Mouse (Mus musculus) right cerebral cortex, postnatal 36 days (tissue): ENCODE measurements around the gene Thap4.

Source experiments
- DNase-seq, 2 experiments: peaks; one replicate each; pipeline ENCODE4 v3.0.0; 2022; ENCODE audit warnings: low spot score in 2 of 2, mixed read lengths in 1 of 2

Thap4 gene

DNA sequence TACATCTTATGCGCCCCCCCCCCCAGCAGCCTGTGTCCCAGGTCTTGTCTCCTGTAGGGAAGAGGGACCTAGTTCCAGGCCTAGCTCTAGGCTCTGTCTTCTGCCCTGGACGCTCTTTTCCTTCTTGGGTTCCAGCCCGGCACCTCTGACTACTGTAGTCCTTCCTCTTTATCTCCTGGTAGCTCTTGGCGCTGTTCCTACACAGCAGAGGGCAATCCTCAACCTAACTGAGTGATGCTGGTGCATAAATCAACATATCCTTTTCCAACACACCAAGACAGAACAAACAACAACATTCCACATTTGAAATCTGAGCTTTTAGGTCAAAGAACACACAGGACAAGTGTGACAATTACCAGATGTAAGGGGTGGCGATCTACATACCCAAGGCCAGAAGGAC lies 8.5 kb downstream of the Thap4 start:
- no peak for DNase-seq

DNA sequence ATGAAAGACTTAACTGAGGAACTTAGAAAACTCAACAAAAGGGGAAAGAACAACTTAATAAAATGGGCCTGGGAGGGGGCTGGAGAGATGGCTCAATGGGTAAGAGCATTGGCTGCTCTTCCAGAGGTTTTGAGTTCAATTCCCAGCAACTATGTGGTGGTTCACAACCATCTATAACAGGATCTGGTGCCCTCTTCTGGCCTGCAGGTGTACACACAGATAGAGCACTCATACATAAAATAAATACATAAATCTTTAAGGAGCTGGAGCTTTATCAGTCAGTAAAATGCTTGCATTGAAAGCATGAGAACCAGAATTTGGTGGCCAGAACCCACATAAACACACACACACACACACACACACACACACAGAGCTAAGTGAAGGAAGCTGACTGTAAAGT lies 11.8 kb downstream of the Thap4 start:
- DNase-seq, result no peak

DNA sequence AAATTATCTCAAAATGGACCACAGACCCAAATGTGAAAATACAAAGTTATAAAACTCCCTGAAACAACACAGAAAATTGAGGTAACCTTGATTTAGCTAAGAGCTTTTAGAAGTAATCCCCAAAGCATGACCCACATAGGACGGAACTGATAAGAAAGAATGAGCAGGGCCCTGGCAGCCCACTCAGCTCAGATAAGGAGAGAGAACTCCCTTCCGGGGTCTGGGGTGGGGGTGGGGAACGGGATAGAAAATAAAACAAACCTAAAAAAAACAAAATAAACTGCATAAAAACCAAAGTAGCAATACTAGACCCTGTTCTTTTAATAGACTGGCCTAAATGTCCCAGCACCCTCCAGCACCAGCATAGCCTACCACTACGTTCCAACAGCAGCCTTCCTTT lies 12.7 kb downstream of the Thap4 start:
- DNase-seq, result no peak

DNA sequence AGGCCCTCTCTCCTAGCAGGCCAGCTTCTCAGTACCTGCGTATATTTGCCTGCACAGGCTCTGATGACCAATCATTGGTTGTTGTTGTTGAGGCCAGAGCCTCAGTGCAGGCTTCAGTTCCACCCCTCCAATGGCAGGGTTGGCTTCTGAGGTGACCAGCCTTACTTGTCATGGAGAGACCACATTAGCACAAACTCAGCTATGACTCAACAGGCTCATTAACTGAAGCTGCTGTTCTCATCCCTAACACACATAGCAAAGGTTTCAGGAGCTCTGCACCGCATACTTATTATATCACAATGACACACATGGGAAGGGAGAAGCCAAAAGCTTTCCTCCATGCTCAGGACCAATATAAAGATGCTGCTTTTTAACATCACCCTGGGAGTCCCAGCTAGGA lies 14.0 kb downstream of the Thap4 start:
- DNase-seq, result no peak

DNA sequence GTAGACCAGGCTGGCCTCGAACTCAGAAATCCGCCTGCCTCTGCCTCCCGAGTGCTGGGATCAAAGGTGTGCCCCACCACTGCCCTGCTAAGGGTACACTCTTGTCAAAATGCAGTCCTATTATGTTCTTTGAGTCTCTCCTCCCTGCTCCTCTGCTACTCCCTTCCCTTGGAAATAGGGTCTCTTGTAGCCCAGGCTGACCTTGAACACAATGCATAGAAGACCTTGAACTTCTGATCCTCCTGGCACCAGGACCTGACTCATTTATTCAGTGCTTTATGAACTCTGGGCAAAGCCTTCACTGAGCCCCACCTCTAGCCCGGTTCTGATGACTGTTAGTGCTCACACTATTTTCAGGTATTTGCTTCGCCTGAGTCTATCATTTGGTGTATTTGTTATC lies 17.0 kb downstream of the Thap4 start:
- DNase-seq, result no peak

DNA sequence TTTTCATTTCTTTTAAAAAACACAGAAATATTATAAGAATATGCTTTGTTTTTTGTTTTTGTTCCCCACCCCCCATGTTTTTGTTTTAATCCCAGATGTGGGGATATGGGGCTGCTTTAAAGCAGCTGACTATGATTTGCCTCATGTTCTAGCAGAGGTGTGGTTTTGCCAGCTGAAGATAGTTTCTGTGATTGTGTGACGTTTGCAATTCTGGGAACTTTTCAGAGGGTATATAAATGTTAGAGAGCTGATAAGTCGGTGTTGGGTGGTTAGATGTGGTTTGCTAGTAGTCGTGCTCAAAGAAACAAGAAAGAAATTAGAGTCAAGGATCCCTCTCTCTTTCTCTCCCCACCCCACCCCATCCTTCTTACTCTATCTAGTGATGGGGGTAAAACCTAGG lies 18.8 kb downstream of the Thap4 start:
- no peak for DNase-seq

DNA sequence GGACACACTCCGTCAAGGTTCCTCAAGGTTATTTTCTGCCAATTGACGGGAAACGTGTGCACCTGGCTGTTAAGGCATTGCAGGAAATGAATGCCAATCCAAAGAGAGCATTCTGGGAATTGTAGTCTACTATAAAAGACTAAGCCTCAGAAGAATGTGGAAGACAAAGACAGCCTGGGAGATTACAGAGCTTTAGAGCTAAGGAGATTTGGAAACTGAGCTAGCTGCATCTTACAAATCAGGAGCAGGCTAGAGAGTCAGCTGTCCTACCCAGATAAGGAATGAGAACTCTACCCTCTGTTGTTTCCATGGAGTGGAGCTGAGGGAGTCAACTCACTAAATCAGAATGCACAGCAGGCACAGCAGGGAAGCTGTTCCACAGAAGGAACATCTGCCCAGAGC lies 22.8 kb downstream of the Thap4 start:
- DNase-seq, result no peak

DNA sequence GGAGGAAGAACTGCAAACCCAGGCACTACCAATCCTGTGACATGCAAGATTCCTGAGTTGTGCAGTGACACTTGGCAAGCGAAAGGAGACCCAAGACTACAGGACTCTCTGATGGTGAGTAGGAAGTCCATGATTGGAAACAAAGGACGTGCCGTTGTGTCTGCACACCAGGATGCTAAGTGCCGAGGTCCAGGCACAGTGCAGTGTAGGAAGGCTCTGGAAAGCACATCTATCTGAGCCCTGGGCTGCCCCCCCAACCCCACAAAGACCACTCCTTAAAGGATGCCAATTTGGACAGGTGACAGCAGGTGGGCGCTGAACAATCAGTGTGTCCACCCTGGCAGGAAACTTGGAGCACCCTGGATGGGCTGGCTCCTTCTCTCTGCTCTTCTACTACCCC lies 23.6 kb downstream of the Thap4 start:
- no peak for DNase-seq

DNA sequence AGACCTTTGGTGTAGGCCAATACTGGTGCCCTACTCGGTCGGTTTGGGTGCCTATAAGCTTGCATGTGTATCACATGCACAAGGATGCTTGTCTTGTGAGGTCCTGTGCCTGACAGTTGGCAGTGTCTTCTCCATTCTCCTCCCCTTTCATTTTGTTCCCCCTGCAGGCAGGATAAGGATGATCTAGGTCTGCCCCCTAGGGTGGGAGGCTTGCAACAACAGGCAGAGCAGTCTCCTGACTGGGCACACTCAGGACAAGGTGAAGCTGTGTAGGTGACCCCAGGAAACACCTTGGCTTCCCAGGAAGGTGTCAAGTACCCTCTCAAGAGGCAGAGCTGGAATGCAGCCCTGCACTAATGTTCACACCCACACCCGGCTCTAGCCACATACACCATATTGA lies 27.7 kb downstream of the Thap4 start:
- peak; percentile 27 to 30 for DNase-seq

DNA sequence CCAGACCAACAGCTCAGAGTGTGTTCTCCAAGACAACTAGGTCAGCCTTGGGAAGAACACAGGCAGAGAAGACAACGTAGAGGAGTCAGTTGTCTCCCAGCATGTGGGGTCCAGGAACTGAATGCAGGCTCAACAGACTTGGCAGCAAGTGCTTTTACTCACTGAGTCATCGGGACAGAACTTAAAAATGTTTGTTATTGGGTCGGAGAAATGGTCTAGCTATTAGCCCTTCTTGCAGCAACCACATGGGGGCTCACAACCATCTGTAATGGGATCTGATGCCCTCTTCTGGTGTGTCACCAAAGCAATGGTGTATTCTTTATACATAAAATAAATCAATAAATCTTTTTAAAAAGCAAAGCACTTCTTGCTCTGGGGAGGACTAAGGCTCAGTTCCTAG lies 28.5 kb downstream of the Thap4 start:
- no peak for DNase-seq

DNA sequence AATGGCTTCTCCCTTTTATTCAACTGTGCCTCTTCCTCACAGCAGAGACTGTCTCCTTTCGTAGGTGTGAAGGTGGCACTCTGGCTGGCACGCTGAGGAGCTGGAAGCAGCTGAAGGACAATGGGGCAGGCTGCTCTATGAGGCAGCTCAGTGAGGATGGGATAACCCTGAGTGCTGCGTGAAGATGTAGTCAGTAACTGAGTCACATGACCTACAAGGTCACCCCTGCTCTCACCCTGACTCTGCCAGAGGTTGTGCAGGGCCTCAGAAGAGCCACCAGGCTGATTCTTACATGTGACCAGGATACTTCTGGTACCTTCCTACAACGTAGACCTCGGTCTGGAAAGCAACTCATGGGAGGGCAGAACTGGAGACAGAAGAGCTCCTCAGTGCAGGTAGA lies 29.0 kb downstream of the Thap4 start:
- no peak for DNase-seq

DNA sequence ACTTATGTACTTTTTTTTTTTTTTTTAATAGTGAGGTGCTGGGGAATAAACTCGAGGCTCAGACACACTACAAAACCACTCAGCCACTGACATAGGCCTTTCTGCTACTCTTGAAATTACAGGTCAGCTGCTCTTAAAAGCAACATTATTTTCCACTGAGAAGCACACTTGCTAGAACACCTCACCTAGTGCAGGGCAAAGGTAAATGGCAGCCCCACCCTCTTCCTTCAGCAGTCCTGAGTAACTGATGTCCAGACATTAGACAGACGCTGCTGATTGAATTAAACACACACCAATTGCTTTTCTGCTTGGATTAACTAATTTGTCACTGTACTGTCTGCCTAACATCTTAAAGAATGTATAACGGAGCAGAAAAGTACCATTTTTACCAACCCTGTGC lies 30.0 kb downstream of the Thap4 start:
- no peak for DNase-seq

DNA sequence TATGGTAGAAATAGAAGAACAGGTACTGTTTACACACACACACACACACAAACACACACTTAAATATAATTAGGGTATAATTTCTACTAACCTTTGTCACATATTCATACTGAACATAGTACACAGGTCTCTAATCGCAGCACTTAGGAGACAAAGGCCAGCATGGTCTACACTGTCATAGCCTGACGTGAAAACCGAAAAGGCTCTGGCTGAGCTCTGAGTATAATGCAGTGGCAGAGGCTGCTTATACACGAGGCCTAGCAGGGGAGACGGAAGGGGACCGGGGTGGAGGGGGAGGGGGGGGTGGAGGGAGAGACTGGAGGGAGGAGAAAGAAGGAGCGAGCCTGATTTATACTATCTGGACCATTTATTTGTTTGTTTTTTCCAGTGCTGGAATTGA lies 33.1 kb downstream of the Thap4 start:
- no peak for DNase-seq

DNA sequence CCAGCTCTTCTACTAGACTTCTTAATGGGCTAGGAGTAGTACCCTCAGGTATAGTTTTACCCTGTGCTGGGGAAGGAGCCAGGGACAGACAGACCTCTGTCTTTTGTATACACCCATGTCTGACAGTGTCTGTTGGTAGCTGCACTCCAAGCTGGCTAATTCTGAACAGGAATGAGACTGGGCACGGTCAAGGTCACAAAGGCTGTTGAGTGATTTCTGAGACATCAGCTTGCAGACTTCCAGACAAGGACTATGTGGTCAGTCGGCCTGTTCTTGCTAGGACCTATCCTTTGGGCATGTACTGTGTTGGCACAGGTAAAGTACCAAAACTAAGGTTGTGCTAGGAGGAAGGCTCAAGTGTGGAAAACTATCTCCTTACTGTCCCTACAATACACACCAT lies 38.5 kb downstream of the Thap4 start:
- no peak for DNase-seq

DNA sequence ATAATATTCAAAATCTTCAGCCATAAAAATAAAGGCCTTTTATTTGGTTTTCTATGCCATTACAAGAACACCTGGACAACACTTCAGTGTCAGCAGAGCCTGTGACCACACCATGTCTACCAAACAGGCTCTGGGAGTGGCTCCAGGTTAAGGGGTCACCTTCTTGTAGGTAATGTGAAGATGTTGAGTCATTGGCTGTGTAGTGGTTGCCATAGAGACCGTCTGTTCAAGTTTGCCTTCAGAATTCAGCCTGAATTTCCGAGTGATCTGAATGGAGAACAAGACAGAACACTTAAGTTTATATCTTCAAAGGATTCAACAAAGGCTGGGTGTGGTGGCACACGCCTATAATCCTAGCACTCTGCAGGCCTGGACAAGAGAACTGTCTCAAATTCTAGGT lies 49.3 kb downstream of the Thap4 start:
- DNase-seq, result no peak

DNA sequence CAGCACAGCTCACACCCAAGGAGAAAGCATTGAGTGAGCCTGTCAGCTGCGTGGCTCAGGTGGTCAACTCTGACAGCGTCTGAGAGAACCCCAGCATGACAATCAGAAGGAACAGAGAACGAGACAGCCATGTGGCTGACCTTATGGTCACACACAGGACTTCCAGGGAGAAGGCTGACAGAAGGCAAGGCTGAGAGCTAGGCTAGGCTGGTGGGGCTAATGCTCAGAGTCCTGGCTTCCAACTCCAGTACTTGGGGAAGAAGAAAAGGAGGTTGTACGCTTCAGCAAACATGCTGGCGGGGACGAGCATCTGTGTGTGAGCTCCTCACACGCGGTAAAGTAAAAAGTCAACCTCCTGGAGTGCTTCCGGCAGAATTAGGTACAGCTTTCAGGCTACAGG lies 50.3 kb downstream of the Thap4 start:
- no peak for DNase-seq

DNA sequence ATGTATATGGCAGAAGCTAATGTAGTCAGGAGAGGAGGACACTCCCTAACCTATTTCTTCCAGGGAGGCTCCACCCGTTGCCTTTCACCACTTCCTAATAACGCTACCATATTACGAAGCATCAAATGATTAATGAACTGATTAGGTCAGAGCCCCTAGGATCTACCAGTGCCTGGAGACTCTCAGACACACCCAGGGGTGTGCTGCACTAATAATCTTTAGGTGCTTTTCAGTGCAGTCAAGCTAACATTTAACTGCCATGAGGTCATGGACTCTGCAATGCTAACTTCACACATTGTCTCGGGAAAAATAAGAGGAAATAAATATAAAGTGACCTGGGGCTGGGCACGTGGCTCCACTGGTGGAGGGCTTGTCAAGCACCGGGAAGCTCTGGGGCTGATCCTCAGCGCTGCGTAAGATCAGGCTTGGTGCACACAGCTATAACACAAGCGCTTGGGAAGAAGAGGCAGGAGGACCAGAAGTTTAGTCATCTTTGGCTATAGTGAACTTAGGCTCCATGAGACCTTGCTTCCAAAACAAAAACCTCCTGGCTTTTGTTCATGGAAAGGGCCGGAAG lies 51.1 kb downstream of the Thap4 start:
- DNase-seq, result no peak

DNA sequence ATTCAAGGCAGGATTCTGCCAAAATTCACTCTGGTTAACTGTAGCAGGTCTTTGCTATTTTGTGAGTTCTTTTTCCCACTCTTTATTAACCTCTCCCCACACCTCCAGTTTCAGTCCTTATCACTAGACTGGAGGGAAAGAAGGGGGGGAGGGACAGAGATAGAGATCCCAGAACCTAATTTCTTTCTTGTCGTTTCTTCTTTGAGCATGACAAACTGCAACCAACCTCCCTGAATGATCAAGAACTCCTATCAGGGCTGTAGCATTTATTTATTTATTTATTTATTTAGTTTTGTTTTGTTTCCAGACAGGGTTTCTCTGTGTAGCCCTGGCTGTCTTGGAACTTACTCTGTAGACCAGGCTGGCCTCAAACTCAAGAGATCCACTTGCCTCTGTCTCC lies 52.6 kb downstream of the Thap4 start:
- no peak for DNase-seq

DNA sequence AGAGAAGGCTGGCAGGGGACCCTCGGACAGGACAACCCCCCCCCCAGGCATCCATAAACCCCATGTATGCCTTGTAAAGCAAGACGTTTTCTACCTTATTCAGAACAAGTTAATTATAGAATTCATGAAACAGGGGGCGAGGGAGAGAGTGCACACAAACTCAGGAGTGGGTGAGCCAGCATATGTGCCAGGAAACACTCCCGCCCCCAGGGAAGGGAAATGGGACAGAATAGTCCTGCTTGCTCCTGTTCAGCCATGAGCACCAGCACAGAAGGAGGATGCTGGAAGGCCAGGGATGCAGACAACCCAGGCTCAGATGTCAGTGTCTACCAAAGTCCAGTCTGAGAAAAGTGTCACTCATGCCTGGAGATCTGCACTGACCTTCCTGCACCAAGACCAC lies 55.5 kb downstream of the Thap4 start:
- DNase-seq, result peak; percentile 69 to 82

DNA sequence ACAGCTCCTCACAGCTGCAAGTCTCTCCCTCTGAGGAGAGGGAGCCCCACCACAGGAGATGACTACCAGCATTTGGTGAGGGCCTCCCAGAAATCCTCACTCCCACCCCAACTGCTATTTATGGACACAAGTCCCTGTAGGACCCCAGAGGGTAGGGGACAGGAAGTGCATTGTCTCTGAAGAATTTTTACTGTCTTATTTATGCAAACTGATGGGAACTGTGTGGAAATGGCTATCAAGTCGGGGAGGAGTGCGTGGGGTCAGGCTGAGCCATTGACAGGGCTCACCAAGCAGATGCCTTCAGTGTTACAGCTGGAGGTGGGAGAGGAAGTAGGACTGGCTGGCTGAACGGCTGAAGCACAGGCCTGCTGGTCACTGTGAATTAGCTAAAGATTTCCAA lies 57.3 kb downstream of the Thap4 start:
- no peak for DNase-seq

DNA sequence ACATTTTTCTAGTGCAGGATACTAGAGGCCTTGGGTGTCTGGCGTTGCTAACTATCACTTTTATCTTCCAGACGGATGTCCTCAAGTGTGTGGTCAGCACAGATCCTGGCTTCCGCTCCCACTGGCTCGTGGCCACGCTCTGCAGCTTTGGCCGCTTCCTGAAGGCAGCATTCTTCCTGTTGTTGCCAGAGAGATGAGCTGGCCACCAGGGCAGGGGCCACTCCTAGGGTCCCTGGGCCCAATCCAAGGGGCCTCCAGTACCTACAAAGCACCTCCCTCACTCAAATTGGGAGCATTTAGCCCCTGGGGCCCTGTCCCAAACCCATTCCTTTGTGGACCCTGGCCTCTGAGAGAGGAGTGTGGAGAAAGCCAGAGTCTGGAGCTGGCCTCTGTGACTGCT lies 59.7 kb downstream of the Thap4 start:
- no peak for DNase-seq

DNA sequence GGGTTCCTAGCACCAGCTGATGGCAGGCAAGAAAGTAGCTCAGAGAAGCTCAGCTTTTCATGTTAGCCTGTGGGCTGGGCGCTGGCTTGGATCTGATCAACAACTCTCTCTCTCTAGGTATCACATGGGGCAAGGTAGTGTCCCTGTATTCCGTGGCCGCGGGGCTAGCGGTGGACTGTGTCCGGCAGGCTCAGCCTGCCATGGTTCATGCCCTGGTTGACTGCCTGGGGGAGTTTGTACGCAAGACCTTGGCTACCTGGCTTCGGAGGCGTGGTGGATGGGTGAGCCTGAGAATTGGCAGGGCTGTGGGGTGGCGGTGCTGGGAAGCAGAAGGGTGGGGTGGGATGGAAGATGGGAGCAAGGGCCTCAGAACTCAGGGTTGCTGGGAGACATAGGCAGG lies 60.7 kb downstream of the Thap4 start:
- no peak for DNase-seq

DNA sequence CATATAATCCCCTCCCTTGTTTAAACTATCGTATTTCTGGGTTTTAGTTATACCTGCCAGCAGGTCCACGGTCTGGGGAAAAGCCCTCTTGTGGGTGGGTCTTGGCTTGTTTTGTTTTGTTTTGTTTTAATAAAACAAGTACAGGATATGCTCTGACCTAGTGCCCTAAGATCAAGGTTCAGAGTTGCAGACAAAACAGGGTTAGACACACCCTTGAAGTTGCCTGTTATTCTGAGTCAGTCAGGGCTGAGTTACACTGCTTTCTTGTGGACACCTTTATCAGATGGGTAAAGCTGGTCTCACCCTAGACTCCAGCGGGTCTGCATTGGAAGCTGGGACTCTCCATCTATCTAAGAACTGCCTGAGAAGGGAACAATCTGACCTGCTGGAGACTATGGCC lies 61.2 kb downstream of the Thap4 start:
- no peak for DNase-seq

DNA sequence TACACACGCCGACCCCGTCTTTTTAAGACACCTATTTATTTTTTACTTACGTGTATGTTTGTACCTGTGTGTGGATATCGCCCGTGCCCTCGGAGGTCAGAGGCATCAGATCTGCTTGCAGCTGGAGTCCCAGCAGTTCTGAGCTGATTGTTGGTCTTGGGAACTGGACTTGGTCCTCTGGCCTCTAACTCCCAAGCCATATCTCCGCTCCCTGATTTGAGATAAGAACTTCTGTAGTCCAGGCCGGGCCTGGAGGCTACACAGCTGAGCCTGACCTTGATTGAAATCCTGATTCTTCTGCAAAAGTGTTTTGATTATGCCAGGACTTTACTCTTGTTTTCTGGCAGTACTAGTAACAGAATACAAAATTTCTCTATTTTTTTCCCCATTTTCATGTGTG lies 61.9 kb downstream of the Thap4 start:
- no peak for DNase-seq
